24 mouse cellular contexts compared by ENCODE assay signal in genomic region chr16:22499951-22500350, GRCm38 (mm10).
A peak's percentile ranks its signal among the peaks of the same experiment; 100 is the strongest.
DNase-seq lines count a peak whose midpoint lies in the region; ATAC-seq and TF ChIP-seq lines count a peak whose summit lies in the region.
"Had no signal": no experiment of that assay in that cellular context is flagged by ENCODE, and none has a peak within 500 bp of the region (broad histone marks: within the 10 kb centered on the region; RNA-seq: fewer than 3 reads in every experiment).

No protein-coding gene starts in this region.

- no peaks in the 10 kb centered on the region for H3K27me3 ChIP-seq in heart, embryonic 11.5 days (ENCODE audit: control insufficient read depth, insufficient read depth, low read length)
- no peaks in the 10 kb centered on the region for H3K27me3 ChIP-seq in midbrain, postnatal 0 days (ENCODE audit: insufficient read depth, low read length)
- H3K27me3 ChIP-seq: forebrain, embryonic 13.5 days; neural tube, embryonic 13.5 days had no signal

- H3K4me3 ChIP-seq in heart, embryonic 11.5 days (ENCODE audit: low read depth, low read length): no peak overlapping the region
- no peak overlapping the region for H3K4me3 ChIP-seq in midbrain, postnatal 0 days (ENCODE audit: low read depth, low read length)
- H3K4me3 ChIP-seq: forebrain, embryonic 13.5 days; heart, adult 2 months; neural tube, embryonic 13.5 days had no signal

- intact Hi-C loops in heart, postnatal 25 days (cut with DNase I): loop anchor here (5.0 kb wide), 1 partner anchor 58 kb away; no protein-coding TSS in a partner anchor

- no peak overlapping the region for H3K4me2 ChIP-seq in heart, embryonic 11.5 days
- no peak overlapping the region for H3K4me2 ChIP-seq in midbrain, postnatal 0 days (ENCODE audit: low read depth, low read length, poor library complexity, severe bottlenecking)
- H3K4me2 ChIP-seq: forebrain, embryonic 13.5 days; hindbrain, embryonic 14.5 days; midbrain, embryonic 11.5 days; neural tube, embryonic 13.5 days had no signal

- no peak for TF ChIP-seq CTCF in midbrain, postnatal 0 days (IDR thresholded peaks at IDR 0.05)

- no peak overlapping the region for H3K27ac ChIP-seq in heart, embryonic 11.5 days (ENCODE audit: low read depth, low read length)
- no peak overlapping the region for H3K27ac ChIP-seq in midbrain, postnatal 0 days (ENCODE audit: low read depth, low read length)
- H3K27ac ChIP-seq: forebrain, embryonic 13.5 days; heart, adult 2 months; hindbrain, embryonic 14.5 days; liver, embryonic 14.5 days; neural tube, embryonic 13.5 days had no signal

- no peak overlapping the region for H3K9ac ChIP-seq in heart, embryonic 11.5 days (ENCODE audit: low read depth, low read length)
- no peak overlapping the region for H3K9ac ChIP-seq in midbrain, postnatal 0 days (replicated peaks; ENCODE audit: low read length, poor library complexity, severe bottlenecking)
- H3K9ac ChIP-seq: forebrain, embryonic 13.5 days; hindbrain, embryonic 14.5 days; liver, embryonic 14.5 days; neural tube, embryonic 13.5 days had no signal

- peaks cover 33% of the 10 kb centered on the region for H3K4me1 ChIP-seq in heart, embryonic 11.5 days (ENCODE audit: control insufficient read depth, insufficient read depth, low read length)
- peaks cover 2% of the 10 kb centered on the region; the same call in 1 of the 2 replicates for H3K4me1 ChIP-seq in midbrain, postnatal 0 days (ENCODE audit: insufficient read depth, low read length)
- H3K4me1 ChIP-seq: forebrain, embryonic 13.5 days had no signal

- no peaks in the 10 kb centered on the region for H3K9me3 ChIP-seq in heart, embryonic 11.5 days (replicated peaks; ENCODE audit: control insufficient read depth, low read length)
- no peaks in the 10 kb centered on the region for H3K9me3 ChIP-seq in midbrain, postnatal 0 days (ENCODE audit: low read length)
- H3K9me3 ChIP-seq: forebrain, embryonic 13.5 days; neural tube, embryonic 13.5 days had no signal

- WGBS in heart, embryonic 11.5 days (ENCODE audit: insufficient replicate concordance): 84% methylated on average over 5 of the region's 5 CpGs
- WGBS in midbrain, postnatal 0 days: 91% methylated on average over 5 of the region's 5 CpGs

- ATAC-seq in heart, embryonic 11.5 days (replicated peaks; ENCODE audit: insufficient number of reproducible peaks, low FRiP score, low TSS enrichment): no peak
- ATAC-seq in cerebellum, adult (ENCODE audit: insufficient number of reproducible peaks, low FRiP score, low TSS enrichment): no peak
- no peak for ATAC-seq in midbrain, postnatal 0 days (ENCODE audit: low FRiP score)
- ATAC-seq: forebrain, embryonic 13.5 days had no signal

- peak; percentile 94 for DNase-seq in heart, adult 11 months
- peak; percentile 59 for DNase-seq in adrenal gland, adult 2 months
- DNase-seq in adrenal gland, postnatal 36 days: peak; percentile 53 to 64
- DNase-seq in heart, postnatal 25 days (ENCODE audit: low spot score): peak; percentile 9
- DNase-seq in kidney, postnatal 10 days: no peak
- DNase-seq in midbrain, postnatal 0 days (ENCODE audit: low spot score): no peak
- DNase-seq: cerebellum, adult 8-10 months; cerebellum, postnatal 25 days; gastrocnemius, postnatal 14 days; kidney, adult 11 months; kidney, postnatal 25 days; liver; lung, adult 2 months; lung, postnatal 14 days; thymus, adult 2 months; thymus, postnatal 4 days had no signal

- H3K36me3 ChIP-seq in heart, embryonic 11.5 days (ENCODE audit: control insufficient read depth, insufficient read depth, low read length): no peaks in the 10 kb centered on the region
- H3K36me3 ChIP-seq in midbrain, postnatal 0 days (ENCODE audit: insufficient read depth, low read length): no peaks in the 10 kb centered on the region
- H3K36me3 ChIP-seq: neural tube, embryonic 13.5 days had no signal

Comparison
In these comparisons a context has a peak if more than half of its experiments do, and no peak if none do; other contexts are left out.
1. DNase-seq: peak in heart, adult 11 months (single experiment), adrenal gland, adult 2 months (single experiment), adrenal gland, postnatal 36 days (2 of 2) and heart, postnatal 25 days (single experiment); none in kidney, postnatal 10 days (single experiment) and midbrain, postnatal 0 days (single experiment).